Mouse (Mus musculus) E14TG2a.4 (cell line): ENCODE results near the gene Homer3.

ENCODE experiments used
- CTCF ChIP-seq: conservative IDR thresholded peaks from 2 replicates; pipeline ENCODE4 v1.5.1; 2014; ENCODE audit warnings: low read length
- NANOG ChIP-seq: IDR thresholded peaks from 2 replicates; pipeline ENCODE4 v1.6.1; 2014; ENCODE audit warnings: borderline replicate concordance, low read length, mixed read lengths

DNA sequence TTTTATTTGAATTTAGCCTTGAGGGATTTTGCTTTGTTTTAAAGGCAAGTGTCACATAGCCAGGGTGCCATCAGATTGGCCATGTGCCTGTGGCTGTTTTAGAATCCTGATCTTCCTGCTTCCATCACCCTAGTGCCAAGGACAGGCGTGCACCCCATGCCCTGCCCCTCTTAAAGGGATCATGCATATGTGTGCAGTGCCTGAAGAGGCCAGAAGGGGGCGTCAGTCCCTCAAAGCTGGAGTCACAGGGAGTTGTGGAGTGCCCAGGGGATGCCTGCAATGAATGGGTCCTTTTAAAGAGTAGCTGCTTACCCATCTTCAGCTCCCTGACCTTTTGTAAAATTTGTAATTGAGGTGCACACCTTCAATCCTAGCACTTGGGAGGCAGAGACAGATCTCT is 26.7 kb downstream of the Homer3 start:
- TF ChIP-seq CTCF: peak; percentile 84
- TF ChIP-seq NANOG: no peak
